Mouse (Mus musculus): Measurements from ENCODE around the gene Taok3. TPM values are rescaled to one million over a fixed set of nuclear protein-coding genes. Genes with fewer than 3 reads are reported as not detected.

Gene Taok3
- total RNA-seq, 1 experiment from 2014 or later, result 35.0 TPM

GRCm38 (mm10) chr5:117117716-117118115, 2.2 kb upstream of the Taok3 start:
- DNase-seq, result no peak

GRCm38 (mm10) chr5:117118220-117118619, 1.7 kb upstream of the Taok3 start:
- DNase-seq, result no peak

- no peak for DNase-seq
Measured at GRCm38 (mm10) chr5:117118850-117119249, 1.1 kb upstream of the Taok3 start.

GRCm38 (mm10) chr5:117120489-117121466, 849 bp downstream of the Taok3 start:
- DNase-seq, result no peak

- no peak for DNase-seq
Measured at GRCm38 (mm10) chr5:117121657-117122056, 1.7 kb downstream of the Taok3 start.

- no peak for DNase-seq
Measured at GRCm38 (mm10) chr5:117123102-117123501, 3.2 kb downstream of the Taok3 start.

GRCm38 (mm10) chr5:117123840-117124239, 3.9 kb downstream of the Taok3 start:
- DNase-seq, result no peak

GRCm38 (mm10) chr5:117125482-117126346, 5.8 kb downstream of the Taok3 start:
- DNase-seq, result no peak

- no peak for DNase-seq
Measured at GRCm38 (mm10) chr5:117127051-117127450, 7.1 kb downstream of the Taok3 start.

GRCm38 (mm10) chr5:117130726-117131125, 10.8 kb downstream of the Taok3 start:
- no peak for DNase-seq

GRCm38 (mm10) chr5:117133446-117134065, 13.6 kb downstream of the Taok3 start:
- no peak for DNase-seq

- no peak for DNase-seq
Measured at GRCm38 (mm10) chr5:117134066-117134888, 14.3 kb downstream of the Taok3 start.

GRCm38 (mm10) chr5:117134889-117135456, 15.0 kb downstream of the Taok3 start:
- DNase-seq, result no peak

- no peak for DNase-seq
Measured at GRCm38 (mm10) chr5:117135869-117136268, 15.9 kb downstream of the Taok3 start.

GRCm38 (mm10) chr5:117136570-117136969, 16.6 kb downstream of the Taok3 start:
- DNase-seq, result no peak

- DNase-seq, result no peak
Measured at GRCm38 (mm10) chr5:117137011-117137410, 17.1 kb downstream of the Taok3 start.

GRCm38 (mm10) chr5:117137594-117137993, 17.7 kb downstream of the Taok3 start:
- no peak for DNase-seq

GRCm38 (mm10) chr5:117138295-117138988, 18.5 kb downstream of the Taok3 start:
- DNase-seq, result no peak

- DNase-seq, result no peak
Measured at GRCm38 (mm10) chr5:117139822-117140221, 19.9 kb downstream of the Taok3 start.

GRCm38 (mm10) chr5:117140374-117140773, 20.4 kb downstream of the Taok3 start:
- DNase-seq, result no peak

Data from adrenal gland, postnatal 25 days (tissue).